Mouse (Mus musculus) urinary bladder, postnatal 10 days (tissue): ENCODE data around the gene Dlgap1.

Source experiments
- DNase-seq: peaks from one replicate; pipeline ENCODE4 v3.0.0; 2022; ENCODE audit warnings: low spot score

Gene Dlgap1

GRCm38 (mm10) chr17:70341920-70342319, 373.0 kb downstream of the Dlgap1 start:
- DNase-seq = no peak

- no peak for DNase-seq
Observed at GRCm38 (mm10) chr17:70347403-70347802, 378.5 kb downstream of the Dlgap1 start.

GRCm38 (mm10) chr17:70363561-70363960, 394.7 kb downstream of the Dlgap1 start:
- DNase-seq = no peak

- no peak for DNase-seq
Observed at GRCm38 (mm10) chr17:70363971-70364370, 395.1 kb downstream of the Dlgap1 start.

GRCm38 (mm10) chr17:70369124-70369523, 400.3 kb downstream of the Dlgap1 start:
- no peak for DNase-seq

GRCm38 (mm10) chr17:70377020-70377419, 408.1 kb downstream of the Dlgap1 start:
- no peak for DNase-seq

GRCm38 (mm10) chr17:70388447-70388846, 419.6 kb downstream of the Dlgap1 start:
- no peak for DNase-seq

GRCm38 (mm10) chr17:70397220-70397619, 428.3 kb downstream of the Dlgap1 start:
- no peak for DNase-seq

GRCm38 (mm10) chr17:70397708-70398107, 428.8 kb downstream of the Dlgap1 start:
- no peak for DNase-seq

- DNase-seq = no peak
Observed at GRCm38 (mm10) chr17:70401909-70402308, 433.0 kb downstream of the Dlgap1 start.

GRCm38 (mm10) chr17:70403750-70404149, 434.9 kb downstream of the Dlgap1 start:
- no peak for DNase-seq

- DNase-seq = no peak
Observed at GRCm38 (mm10) chr17:70414202-70414601, 445.3 kb downstream of the Dlgap1 start.

- no peak for DNase-seq
Observed at GRCm38 (mm10) chr17:70427866-70428265, 459.0 kb downstream of the Dlgap1 start.

- DNase-seq = peak; percentile 16
Observed at GRCm38 (mm10) chr17:70429746-70430451, 461.0 kb downstream of the Dlgap1 start.

GRCm38 (mm10) chr17:70430452-70430787, 461.5 kb downstream of the Dlgap1 start:
- no peak for DNase-seq

GRCm38 (mm10) chr17:70432834-70433233, 464.0 kb downstream of the Dlgap1 start:
- DNase-seq = no peak

- no peak for DNase-seq
Observed at GRCm38 (mm10) chr17:70434549-70434948, 465.7 kb downstream of the Dlgap1 start.

- DNase-seq = no peak
Observed at GRCm38 (mm10) chr17:70435612-70436011, 466.7 kb downstream of the Dlgap1 start.

GRCm38 (mm10) chr17:70437229-70437628, 468.4 kb downstream of the Dlgap1 start:
- no peak for DNase-seq

- no peak for DNase-seq
Observed at GRCm38 (mm10) chr17:70442976-70443375, 474.1 kb downstream of the Dlgap1 start.

GRCm38 (mm10) chr17:70446451-70446850, 477.6 kb downstream of the Dlgap1 start:
- no peak for DNase-seq

GRCm38 (mm10) chr17:70455036-70455435, 486.2 kb downstream of the Dlgap1 start:
- no peak for DNase-seq

- no peak for DNase-seq
Observed at GRCm38 (mm10) chr17:70457103-70457502, 488.2 kb downstream of the Dlgap1 start.

- DNase-seq = no peak
Observed at GRCm38 (mm10) chr17:70462231-70462630, 493.4 kb downstream of the Dlgap1 start.
